Mouse (Mus musculus): Measurements from ENCODE around the gene Dbp. TPM values are rescaled to one million over a fixed set of nuclear protein-coding genes. Genes with fewer than 3 reads are reported as not detected.
A peak's percentile ranks its signal among the peaks of the same experiment; 100 is the strongest.

Dbp gene
- total and polyA plus RNA-seq, 3 experiments, result 22.5 to 24.4 TPM; not detected in 1

GRCm38 (mm10) chr7:45679966-45680621, 24.8 kb upstream of the Dbp start:
- DNase-seq (ENCODE audit: low read depth, low spot score), result no peak
- H3K9ac ChIP-seq (ENCODE audit: control insufficient read depth, low read depth, low read length, poor library complexity, severe bottlenecking), result no peak overlapping the region
- H3K27ac ChIP-seq (ENCODE audit: control insufficient read depth, low read depth, low read length), result no peak overlapping the region
- H3K79me2 ChIP-seq (ENCODE audit: control insufficient read depth, insufficient read depth, low read length, poor library complexity), result no peaks in the 10 kb centered on the region
- peaks cover 13 to 20% of the 10 kb centered on the region in 2 experiments for H3K4me1 ChIP-seq (ENCODE audit: control insufficient read depth in 1 of 2, insufficient read depth in 2 of 2, low read length in 2 of 2)
- peaks cover 0 to 17% of the 10 kb centered on the region in 2 experiments; a peak in 2 of 4 replicates for H3K36me3 ChIP-seq (ENCODE audit: control insufficient read depth in 1 of 2, insufficient read depth in 2 of 2, low read length in 2 of 2)
- H3K9me3 ChIP-seq (replicated peaks; ENCODE audit: insufficient read depth, low read length), result no peaks in the 10 kb centered on the region
- peaks cover 0 to 1% of the 10 kb centered on the region in 2 experiments; a peak in 2 of 4 replicates for H3K27me3 ChIP-seq (ENCODE audit: control insufficient read depth in 1 of 2, insufficient read depth in 2 of 2, low read length in 2 of 2)
- TF ChIP-seq TCF12 (IDR thresholded peaks at IDR 0.05; ENCODE audit: low read depth, low read length), result no peak
- TF ChIP-seq NELFE (IDR thresholded peaks at IDR 0.05; ENCODE audit: low read depth, low read length), result no peak
- no peak for TF ChIP-seq SMC3 (IDR thresholded peaks at IDR 0.05; ENCODE audit: low read depth, low read length)
- TF ChIP-seq ZKSCAN1 (IDR thresholded peaks at IDR 0.05; ENCODE audit: low read depth, low read length), result no peak
- TF ChIP-seq ZC3H11A (IDR thresholded peaks at IDR 0.05; ENCODE audit: low read depth, low read length), result no peak
- no peak for TF ChIP-seq EP300 (IDR thresholded peaks at IDR 0.05; ENCODE audit: low read depth in 1 of 2, low read length in 2 of 2)
- no peak for TF ChIP-seq E2F4 (IDR thresholded peaks at IDR 0.05; ENCODE audit: borderline replicate concordance, low read depth, low read length)
- no peak for TF ChIP-seq CTCF (IDR thresholded peaks at IDR 0.05 in 2 of 3, conservative IDR thresholded peaks at IDR 0.05 in 1 of 3; ENCODE audit: control insufficient read depth in 1 of 3, insufficient read depth in 1 of 3, low read depth in 2 of 3, low read length in 3 of 3, poor library complexity in 1 of 3, severe bottlenecking in 1 of 3)
- TF ChIP-seq USF2 (IDR thresholded peaks at IDR 0.05; ENCODE audit: borderline replicate concordance in 1 of 2, insufficient read depth in 1 of 2, low read depth in 1 of 2, low read length in 2 of 2), result no peak
- TF ChIP-seq MXI1 (IDR thresholded peaks at IDR 0.05; ENCODE audit: low read depth, low read length), result no peak
- no peak for TF ChIP-seq POLR2AphosphoS2 (IDR thresholded peaks at IDR 0.05; ENCODE audit: low read length)
- TF ChIP-seq ZNF384 (IDR thresholded peaks at IDR 0.05; ENCODE audit: low read depth, low read length), result no peak
- no peak for TF ChIP-seq USF1 (IDR thresholded peaks at IDR 0.05; ENCODE audit: low read depth, low read length)
- TF ChIP-seq ETS1 (IDR thresholded peaks at IDR 0.05; ENCODE audit: low read depth, low read length), result no peak
- H3K4me3 ChIP-seq (ENCODE audit: control insufficient read depth in 1 of 2, insufficient read depth in 1 of 2, low read depth in 2 of 2, low read length in 2 of 2), result no peak overlapping the region

- H3K4me3 ChIP-seq (ENCODE audit: control insufficient read depth in 1 of 2, insufficient read depth in 1 of 2, low read depth in 2 of 2, low read length in 2 of 2), result peak overlapping the region; percentile 10 to 55; a peak in 2 of 4 replicates
- TF ChIP-seq MAX (IDR thresholded peaks at IDR 0.05; ENCODE audit: low read length), result peak; percentile 74
- no peak for TF ChIP-seq POLR2AphosphoS5 (IDR thresholded peaks at IDR 0.05; ENCODE audit: borderline replicate concordance, low read depth, low read length)
- no peak for TF ChIP-seq KAT2A (conservative IDR thresholded peaks at IDR 0.05; ENCODE audit: low read depth, low read length)
- TF ChIP-seq NELFE (IDR thresholded peaks at IDR 0.05; ENCODE audit: low read depth, low read length), result 0 out of 2 replicates have a peak, but pooled peaks have one; percentile 26
- TF ChIP-seq NRF1 (IDR thresholded peaks at IDR 0.05; ENCODE audit: insufficient read depth, low read depth, low read length, poor library complexity, severe bottlenecking), result no peak
- TF ChIP-seq MEF2A (IDR thresholded peaks at IDR 0.05; ENCODE audit: extremely low read depth, insufficient replicate concordance, low read depth, low read length, poor library complexity, severe bottlenecking), result no peak
- TF ChIP-seq SMC3 (IDR thresholded peaks at IDR 0.05; ENCODE audit: low read depth, low read length), result no peak
- TF ChIP-seq TAL1 (IDR thresholded peaks at IDR 0.05; ENCODE audit: low read length), result peak; percentile 31; the same call in 1 of the 2 replicates
- TF ChIP-seq USF1 (IDR thresholded peaks at IDR 0.05; ENCODE audit: low read depth, low read length), result 0 out of 2 replicates have a peak, but pooled peaks have one; percentile 37
- no peak for TF ChIP-seq TBP (IDR thresholded peaks at IDR 0.05; ENCODE audit: low read depth, low read length)
- peak; percentile 68; the same call in 1 of the 2 replicates for TF ChIP-seq ETS1 (IDR thresholded peaks at IDR 0.05; ENCODE audit: low read depth, low read length)
- no peak for TF ChIP-seq POLR2AphosphoS2 (IDR thresholded peaks at IDR 0.05; ENCODE audit: low read length)
- no peak for TF ChIP-seq E2F4 (IDR thresholded peaks at IDR 0.05; ENCODE audit: borderline replicate concordance, low read depth, low read length)
- TF ChIP-seq ZNF384 (IDR thresholded peaks at IDR 0.05; ENCODE audit: low read depth, low read length), result no peak
- no peak for TF ChIP-seq POLR2A (IDR thresholded peaks at IDR 0.05; ENCODE audit: control insufficient read depth in 1 of 2, insufficient read depth in 1 of 2, low read depth in 1 of 2, low read length in 2 of 2, poor library complexity in 1 of 2)
- TF ChIP-seq USF2 (IDR thresholded peaks at IDR 0.05; ENCODE audit: borderline replicate concordance in 1 of 2, insufficient read depth in 1 of 2, low read depth in 1 of 2, low read length in 2 of 2), result no peak
- no peak for TF ChIP-seq ZMIZ1 (IDR thresholded peaks at IDR 0.05; ENCODE audit: low read depth, low read length)
- TF ChIP-seq JUND (IDR thresholded peaks at IDR 0.05; ENCODE audit: low read depth, low read length), result no peak
- TF ChIP-seq UBTF (IDR thresholded peaks at IDR 0.05; ENCODE audit: borderline replicate concordance, insufficient read depth, low read depth, low read length), result no peak
- TF ChIP-seq CTCF (IDR thresholded peaks at IDR 0.05 in 2 of 3, conservative IDR thresholded peaks at IDR 0.05 in 1 of 3; ENCODE audit: control insufficient read depth in 1 of 3, insufficient read depth in 1 of 3, low read depth in 2 of 3, low read length in 3 of 3, poor library complexity in 1 of 3, severe bottlenecking in 1 of 3), result no peak
Measured at GRCm38 (mm10) chr7:45681046-45681736, 23.7 kb upstream of the Dbp start.

More at GRCm38 (mm10) chr7:45681046-45681736, 23.7 kb upstream of the Dbp start:
- peak; percentile 77 for DNase-seq (ENCODE audit: low read depth, low spot score)
- Histone ChIP-seq H3K79me2 (ENCODE audit: control insufficient read depth, insufficient read depth, low read length, poor library complexity) (no peaks in the 10 kb centered on the region), H3K36me3 (ENCODE audit: control insufficient read depth in 1 of 2, insufficient read depth in 2 of 2, low read length in 2 of 2) (peaks cover 0 to 17% of the 10 kb centered on the region in 2 experiments; a peak in 2 of 4 replicates), H3K27ac (ENCODE audit: control insufficient read depth, low read depth, low read length) (peak overlapping the region; percentile 3; the same call in 1 of the 2 replicates), H3K27me3 (ENCODE audit: control insufficient read depth in 1 of 2, insufficient read depth in 2 of 2, low read length in 2 of 2) (no peaks in the 10 kb centered on the region; a peak in 1 of 4 replicates), H3K9ac (ENCODE audit: control insufficient read depth, low read depth, low read length, poor library complexity, severe bottlenecking) (peak overlapping the region; percentile 29), H3K9me3 (replicated peaks; ENCODE audit: insufficient read depth, low read length) (no peaks in the 10 kb centered on the region), H3K4me1 (ENCODE audit: control insufficient read depth in 1 of 2, insufficient read depth in 2 of 2, low read length in 2 of 2) (peaks cover 13 to 20% of the 10 kb centered on the region in 2 experiments)
